Mouse (Mus musculus) liver, embryonic 12.5 days (tissue): ENCODE data around the gene Trim21. TPM values are rescaled to one million over a fixed set of nuclear protein-coding genes. Genes with fewer than 3 reads are reported as not detected.

ENCODE experiments used
- ATAC-seq: fragments of 200-750 bp; cut with Nextera tagmentation; 2 replicates; pipeline ENCODE4 v1.8.0; 2017; ENCODE audit warnings: moderate number of reproducible peaks, mild to moderate bottlenecking, moderate library complexity
- H3K27ac ChIP-seq: fragments of 300-500 bp; sonication (generic); 2 replicates; pipeline ENCODE4 v1.5.1; 2016; ENCODE audit warnings: mild to moderate bottlenecking
- H3K27me3 ChIP-seq: fragments of 300-500 bp; sonication (generic); replicated peaks from 2 replicates; pipeline ENCODE4 v1.6.1; 2016; ENCODE audit warnings: mild to moderate bottlenecking, moderate library complexity
- H3K36me3 ChIP-seq: fragments of 300-500 bp; sonication (generic); 2 replicates; pipeline ENCODE4 v1.6.1; 2016; ENCODE audit warnings: mild to moderate bottlenecking, moderate library complexity
- H3K4me1 ChIP-seq: fragments of 300-500 bp; sonication (generic); 2 replicates; pipeline ENCODE4 v1.6.1; 2016
- H3K4me2 ChIP-seq: fragments of 300-500 bp; sonication (generic); 2 replicates; pipeline ENCODE4 v1.6.1; 2016; ENCODE audit warnings: mild to moderate bottlenecking, moderate library complexity
- H3K4me3 ChIP-seq: fragments of 300-500 bp; sonication (generic); 2 replicates; pipeline ENCODE4 v1.5.1; 2016; ENCODE audit warnings: mild to moderate bottlenecking, moderate library complexity
- H3K9ac ChIP-seq: fragments of 300-500 bp; sonication (generic); 2 replicates; pipeline ENCODE4 v1.6.1; 2016; ENCODE audit warnings: mild to moderate bottlenecking, moderate library complexity
- H3K9me3 ChIP-seq: fragments of 300-500 bp; sonication (generic); replicated peaks from 2 replicates; pipeline ENCODE4 v1.6.1; 2016; ENCODE audit warnings: mild to moderate bottlenecking, moderate library complexity
- WGBS: fragments of 180-500 bp; shearing (Covaris S2); methylation state at CpG from one replicate; pipeline ENCODE4 v1.1.7; 2016; ENCODE audit not compliant: insufficient replicate concordance; 5-methylcytosine and 5-hydroxymethylcytosine counted together
- polyA plus RNA-seq: library from polyadenylated mRNA; unstranded; fragments of >200 nt; fragmentation: Nextera tagmentation; extraction: Ambion mirVana; gene quantifications from 2 replicates; pipeline ENCODE4 v1.2.1, GENCODE M21; 2016

Trim21 gene
- polyA plus RNA-seq, 1 experiment from 2014 or later: 0.49 TPM

- H3K9me3 ChIP-seq: no peaks in the 10 kb centered on the region
- no peak within 1 kb of the TSS for H3K9ac ChIP-seq
- H3K36me3 ChIP-seq: no peaks in the 10 kb centered on the region
- 63% methylated on average over 1 of the region's 1 CpGs for WGBS
- ATAC-seq: no peak
- H3K27ac ChIP-seq: no peak within 1 kb of the TSS
- no peak within 1 kb of the TSS for H3K4me2 ChIP-seq
- H3K4me3 ChIP-seq: no peak within 1 kb of the TSS
- no peaks in the 10 kb centered on the region for H3K4me1 ChIP-seq
- H3K27me3 ChIP-seq: no peaks in the 10 kb centered on the region
Observed at GRCm38 (mm10) chr7:102534449-102534848, 30.8 kb downstream of the Trim21 start, which contains the start of gene Olfr547. Gene Olfr547, plus strand, starts transcription at chr7:102534749.

- Histone ChIP-seq H3K27me3 (no peaks in the 10 kb centered on the region), H3K4me1 (no peaks in the 10 kb centered on the region), H3K4me3 (no peak overlapping the region), H3K4me2 (no peak overlapping the region), H3K27ac (no peak overlapping the region), H3K36me3 (no peaks in the 10 kb centered on the region), H3K9ac (no peak overlapping the region), H3K9me3 (no peaks in the 10 kb centered on the region)
- ATAC-seq: no peak
- WGBS: 63% methylated on average over 1 of the region's 1 CpGs
Observed at GRCm38 (mm10) chr7:102529052-102529451, 36.2 kb downstream of the Trim21 start.

GRCm38 (mm10) chr7:102517051-102517335 is 48.3 kb downstream of the Trim21 start:
- H3K27me3 ChIP-seq: peaks cover 45% of the 10 kb centered on the region
- 64% methylated on average over 2 of the region's 2 CpGs for WGBS
- ATAC-seq: no peak
- no peaks in the 10 kb centered on the region for H3K9me3 ChIP-seq
- H3K4me1 ChIP-seq: peaks cover 8% of the 10 kb centered on the region; the same call in 1 of the 2 replicates
- H3K4me3 ChIP-seq: no peak overlapping the region
- H3K9ac ChIP-seq: no peak overlapping the region
- no peak overlapping the region for H3K4me2 ChIP-seq
- no peak overlapping the region for H3K27ac ChIP-seq
- no peaks in the 10 kb centered on the region for H3K36me3 ChIP-seq

- Histone ChIP-seq H3K27me3 (peaks cover 50% of the 10 kb centered on the region), H3K4me3 (no peak overlapping the region), H3K4me1 (peaks cover 8% of the 10 kb centered on the region; the same call in 1 of the 2 replicates), H3K9ac (no peak overlapping the region), H3K4me2 (no peak overlapping the region), H3K9me3 (no peaks in the 10 kb centered on the region), H3K36me3 (no peaks in the 10 kb centered on the region), H3K27ac (no peak overlapping the region)
- 54% methylated on average over 10 of the region's 10 CpGs for WGBS
- no peak for ATAC-seq
Observed at GRCm38 (mm10) chr7:102516261-102517050, 48.8 kb downstream of the Trim21 start.

- H3K27me3 ChIP-seq: peaks cover 56% of the 10 kb centered on the region
- no peak overlapping the region for H3K9ac ChIP-seq
- H3K4me3 ChIP-seq: no peak overlapping the region
- no peak overlapping the region for H3K27ac ChIP-seq
- ATAC-seq: no peak
- H3K9me3 ChIP-seq: no peaks in the 10 kb centered on the region
- H3K36me3 ChIP-seq: no peaks in the 10 kb centered on the region
- no peak overlapping the region for H3K4me2 ChIP-seq
- 9% methylated on average over 4 of the region's 4 CpGs for WGBS
- H3K4me1 ChIP-seq: peaks cover 8% of the 10 kb centered on the region; the same call in 1 of the 2 replicates
Observed at GRCm38 (mm10) chr7:102514144-102514543, 51.1 kb downstream of the Trim21 start.

- H3K4me1 ChIP-seq: peaks cover 8% of the 10 kb centered on the region; the same call in 1 of the 2 replicates
- peaks cover 56% of the 10 kb centered on the region for H3K27me3 ChIP-seq
- H3K9ac ChIP-seq: peak overlapping the region; percentile 63
- H3K36me3 ChIP-seq: no peaks in the 10 kb centered on the region
- peak overlapping the region; percentile 82 for H3K4me2 ChIP-seq
- H3K27ac ChIP-seq: no peak overlapping the region
- H3K9me3 ChIP-seq: no peaks in the 10 kb centered on the region
- H3K4me3 ChIP-seq: peak overlapping the region; percentile 55
- peak; percentile 84 for ATAC-seq
- WGBS: 2% methylated on average over 54 of the region's 54 CpGs
Observed at GRCm38 (mm10) chr7:102512814-102513435, 52.4 kb downstream of the Trim21 start.

GRCm38 (mm10) chr7:102511927-102512326 is 53.4 kb downstream of the Trim21 start:
- H3K36me3 ChIP-seq: no peaks in the 10 kb centered on the region
- no peak overlapping the region for H3K4me2 ChIP-seq
- H3K27me3 ChIP-seq: peaks cover 55% of the 10 kb centered on the region
- H3K27ac ChIP-seq: no peak overlapping the region
- WGBS: 74% methylated on average over 10 of the region's 10 CpGs
- no peak overlapping the region for H3K9ac ChIP-seq
- H3K4me1 ChIP-seq: peaks cover 8% of the 10 kb centered on the region; the same call in 1 of the 2 replicates
- ATAC-seq: no peak
- H3K9me3 ChIP-seq: no peaks in the 10 kb centered on the region
- H3K4me3 ChIP-seq: no peak overlapping the region

GRCm38 (mm10) chr7:102509726-102510125 is 55.6 kb downstream of the Trim21 start:
- no peak overlapping the region for H3K4me3 ChIP-seq
- no peaks in the 10 kb centered on the region for H3K9me3 ChIP-seq
- H3K27me3 ChIP-seq: peaks cover 39% of the 10 kb centered on the region
- no peak overlapping the region for H3K4me2 ChIP-seq
- no peak overlapping the region for H3K27ac ChIP-seq
- H3K4me1 ChIP-seq: peaks cover 8% of the 10 kb centered on the region; the same call in 1 of the 2 replicates
- ATAC-seq: no peak
- 64% methylated on average over 7 of the region's 7 CpGs for whole genome bisulfite sequencing
- H3K9ac ChIP-seq: no peak overlapping the region
- H3K36me3 ChIP-seq: no peaks in the 10 kb centered on the region

GRCm38 (mm10) chr7:102508666-102509065 is 56.6 kb downstream of the Trim21 start:
- H3K9ac ChIP-seq: no peak overlapping the region
- no peaks in the 10 kb centered on the region for H3K36me3 ChIP-seq
- no peak overlapping the region for H3K27ac ChIP-seq
- H3K9me3 ChIP-seq: no peaks in the 10 kb centered on the region
- WGBS: 75% methylated on average over 6 of the region's 6 CpGs
- H3K4me1 ChIP-seq: peaks cover 8% of the 10 kb centered on the region; the same call in 1 of the 2 replicates
- no peak for ATAC-seq
- H3K27me3 ChIP-seq: peaks cover 28% of the 10 kb centered on the region
- no peak overlapping the region for H3K4me3 ChIP-seq
- H3K4me2 ChIP-seq: no peak overlapping the region

- ATAC-seq: no peak
- H3K9ac ChIP-seq: no peak overlapping the region
- no peak overlapping the region for H3K4me3 ChIP-seq
- no peaks in the 10 kb centered on the region for H3K36me3 ChIP-seq
- 78% methylated on average over 9 of the region's 9 CpGs for WGBS
- no peaks in the 10 kb centered on the region for H3K9me3 ChIP-seq
- H3K27ac ChIP-seq: no peak overlapping the region
- 0 out of 2 replicates have a peak, but pooled peaks cover 4% of the 10 kb centered on the region for H3K4me1 ChIP-seq
- no peak overlapping the region for H3K4me2 ChIP-seq
- H3K27me3 ChIP-seq: peaks cover 22% of the 10 kb centered on the region
Observed at GRCm38 (mm10) chr7:102508066-102508465, 57.2 kb downstream of the Trim21 start.
